Mouse (Mus musculus): ENCODE results near the gene Dok1. TPM values are rescaled to one million over a fixed set of nuclear protein-coding genes. Genes with fewer than 3 reads are reported as not detected.
A peak's percentile ranks its signal among the peaks of the same experiment; 100 is the strongest.

The Dok1 gene
- polyA plus RNA-seq, 1 experiment from 2014 or later = 16.7 TPM

DNA sequence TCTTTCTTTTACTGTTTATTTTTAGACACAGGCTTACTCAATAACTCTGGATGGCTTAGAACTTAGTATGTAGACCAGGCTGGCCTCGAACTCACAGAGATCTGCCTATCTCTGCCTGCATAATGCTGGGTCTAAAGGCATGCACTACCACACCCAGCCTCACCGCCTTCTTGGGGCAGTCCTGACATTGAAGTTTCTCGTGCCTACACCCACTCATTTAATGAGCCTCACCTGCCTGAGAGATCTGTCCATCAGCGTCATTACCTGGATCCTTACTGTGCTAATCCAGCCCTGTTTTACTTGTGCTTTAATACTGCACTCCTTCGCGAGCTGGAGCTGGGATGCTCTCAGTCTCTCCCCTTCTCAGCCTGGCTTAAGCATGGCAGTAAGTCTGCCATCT, 21.5 kb downstream of the Dok1 start:
- H3K4me2 ChIP-seq (ENCODE audit: low read depth, low read length) = no peak overlapping the region
- no peaks in the 10 kb centered on the region for H3K36me3 ChIP-seq (ENCODE audit: control insufficient read depth, insufficient read depth, low read length)
- H3K4me3 ChIP-seq (ENCODE audit: low read length) = no peak overlapping the region
- WGBS = 76% methylated on average over 6 of the region's 6 CpGs
- no peak overlapping the region for H3K27ac ChIP-seq (ENCODE audit: low read length)
- H3K9me3 ChIP-seq (ENCODE audit: control insufficient read depth, low read length) = no peaks in the 10 kb centered on the region
- H3K9ac ChIP-seq (ENCODE audit: low read length) = no peak overlapping the region
- ATAC-seq (ENCODE audit: low read depth) = no peak
- H3K27me3 ChIP-seq (ENCODE audit: control insufficient read depth, insufficient read depth, low read depth, low read length) = no peaks in the 10 kb centered on the region; the same call in 1 of the 2 replicates
- peaks cover 5% of the 10 kb centered on the region for H3K4me1 ChIP-seq (replicated peaks; ENCODE audit: control insufficient read depth, insufficient read depth, low read length)

DNA sequence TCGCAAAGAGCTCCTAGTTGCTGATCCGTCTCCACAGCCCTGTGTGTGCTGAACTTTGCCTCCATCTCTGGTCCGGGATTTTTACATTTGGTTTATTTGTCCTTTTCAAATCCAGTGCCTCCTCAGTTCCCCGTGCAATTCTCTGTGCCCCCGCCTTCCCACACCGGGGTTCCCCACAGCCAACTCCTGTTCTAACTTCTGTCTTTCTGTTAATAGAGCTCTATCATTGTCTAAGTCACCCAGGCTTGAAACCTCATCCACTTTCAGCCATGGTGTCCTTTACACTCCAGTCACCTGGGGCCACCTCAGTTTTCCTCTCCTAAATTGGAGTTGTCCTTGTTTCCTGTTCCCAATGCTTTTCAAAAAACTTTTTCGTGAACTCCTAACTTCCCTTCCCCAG, 22.0 kb downstream of the Dok1 start:
- Histone ChIP-seq H3K4me3 (ENCODE audit: low read length) (no peak overlapping the region), H3K27me3 (ENCODE audit: control insufficient read depth, insufficient read depth, low read depth, low read length) (no peaks in the 10 kb centered on the region; the same call in 1 of the 2 replicates), H3K4me2 (ENCODE audit: low read depth, low read length) (no peak overlapping the region), H3K36me3 (ENCODE audit: control insufficient read depth, insufficient read depth, low read length) (no peaks in the 10 kb centered on the region), H3K9ac (ENCODE audit: low read length) (no peak overlapping the region), H3K27ac (ENCODE audit: low read length) (no peak overlapping the region), H3K4me1 (replicated peaks; ENCODE audit: control insufficient read depth, insufficient read depth, low read length) (peaks cover 5% of the 10 kb centered on the region), H3K9me3 (ENCODE audit: control insufficient read depth, low read length) (no peaks in the 10 kb centered on the region)
- 75% methylated on average over 7 of the region's 7 CpGs for WGBS
- ATAC-seq (ENCODE audit: low read depth) = no peak

DNA sequence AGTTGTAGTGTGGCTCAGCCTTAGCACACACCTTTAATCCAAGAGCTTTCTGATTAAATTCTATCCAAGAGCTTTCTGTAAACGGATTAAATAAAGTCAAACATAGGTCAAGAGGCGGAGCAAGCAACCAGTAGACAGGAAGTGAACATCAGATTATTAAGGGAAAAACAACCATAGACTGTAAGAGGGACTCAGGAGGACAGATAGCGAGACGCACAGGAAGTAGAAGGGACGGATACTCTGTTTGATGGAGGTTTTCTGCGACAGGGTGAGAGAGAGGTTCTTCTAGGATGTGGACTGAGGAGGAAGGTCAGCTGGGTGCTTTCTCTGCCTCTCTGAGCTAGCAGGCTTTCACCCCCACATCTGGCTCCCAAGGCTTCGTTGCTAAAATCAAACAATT, 23.3 kb downstream of the Dok1 start:
- Histone ChIP-seq H3K9ac (ENCODE audit: low read length) (no peak overlapping the region), H3K36me3 (ENCODE audit: control insufficient read depth, insufficient read depth, low read length) (no peaks in the 10 kb centered on the region), H3K4me2 (ENCODE audit: low read depth, low read length) (no peak overlapping the region), H3K4me3 (ENCODE audit: low read length) (no peak overlapping the region), H3K27ac (ENCODE audit: low read length) (no peak overlapping the region), H3K27me3 (ENCODE audit: control insufficient read depth, insufficient read depth, low read depth, low read length) (no peaks in the 10 kb centered on the region; the same call in 1 of the 2 replicates), H3K4me1 (replicated peaks; ENCODE audit: control insufficient read depth, insufficient read depth, low read length) (peaks cover 7% of the 10 kb centered on the region), H3K9me3 (ENCODE audit: control insufficient read depth, low read length) (no peaks in the 10 kb centered on the region)
- no peak for ATAC-seq (ENCODE audit: low read depth)
- WGBS = 30% methylated on average over 7 of the region's 7 CpGs

DNA sequence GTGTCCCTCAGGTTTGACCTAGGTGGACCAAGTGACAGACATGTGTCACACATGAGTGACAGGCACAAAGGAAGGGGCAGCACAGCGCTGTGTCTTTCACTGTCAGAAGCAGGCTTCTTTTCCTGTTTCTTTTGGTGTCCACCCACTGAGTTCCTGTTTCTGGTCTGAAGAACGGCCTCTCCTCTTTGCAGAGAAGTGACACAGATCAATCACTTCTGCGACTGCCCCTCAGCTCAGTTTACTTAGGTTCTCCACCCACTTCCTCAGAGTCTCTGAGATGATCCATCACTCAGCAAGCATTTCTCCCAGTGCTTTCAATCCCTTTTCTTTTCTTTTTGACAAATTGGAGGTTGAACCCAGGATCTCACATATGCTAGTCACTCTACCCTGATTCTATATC, 24.6 kb downstream of the Dok1 start:
- Histone ChIP-seq H3K9ac (ENCODE audit: low read length) (no peak overlapping the region), H3K36me3 (ENCODE audit: control insufficient read depth, insufficient read depth, low read length) (no peaks in the 10 kb centered on the region), H3K4me1 (replicated peaks; ENCODE audit: control insufficient read depth, insufficient read depth, low read length) (peaks cover 10% of the 10 kb centered on the region; the same call in 1 of the 2 replicates), H3K4me3 (ENCODE audit: low read length) (no peak overlapping the region), H3K9me3 (ENCODE audit: control insufficient read depth, low read length) (no peaks in the 10 kb centered on the region), H3K4me2 (ENCODE audit: low read depth, low read length) (no peak overlapping the region), H3K27me3 (ENCODE audit: control insufficient read depth, insufficient read depth, low read depth, low read length) (no peaks in the 10 kb centered on the region), H3K27ac (ENCODE audit: low read length) (no peak overlapping the region)
- ATAC-seq (ENCODE audit: low read depth) = peak; percentile 59; the same call in 1 of the 2 replicates
- WGBS = 31% methylated on average over 3 of the region's 3 CpGs

DNA sequence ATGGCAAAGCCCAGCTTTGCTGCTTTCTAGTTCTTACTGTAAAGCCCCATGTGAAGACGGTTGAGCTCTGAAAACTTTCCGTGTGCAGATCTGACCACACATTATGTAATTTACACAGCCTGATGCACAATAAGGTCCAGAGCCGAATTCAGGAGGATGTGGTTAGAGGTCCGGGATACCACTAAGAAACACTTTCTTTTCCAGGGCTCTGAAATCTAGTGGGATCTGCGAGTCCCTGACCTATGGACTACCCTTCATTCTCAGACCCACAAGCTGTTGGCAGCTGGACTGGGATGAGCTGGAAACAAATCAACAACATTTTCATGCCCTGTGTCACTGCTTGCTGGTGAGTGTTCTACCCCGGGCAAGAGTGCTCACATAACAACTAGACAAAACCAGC, 27.2 kb downstream of the Dok1 start:
- WGBS = 82% methylated on average over 6 of the region's 6 CpGs
- H3K9me3 ChIP-seq (ENCODE audit: control insufficient read depth, low read length) = no peaks in the 10 kb centered on the region
- no peak overlapping the region for H3K4me3 ChIP-seq (ENCODE audit: low read length)
- H3K4me1 ChIP-seq (replicated peaks; ENCODE audit: control insufficient read depth, insufficient read depth, low read length) = peaks cover 10% of the 10 kb centered on the region; the same call in 1 of the 2 replicates
- no peaks in the 10 kb centered on the region for H3K36me3 ChIP-seq (ENCODE audit: control insufficient read depth, insufficient read depth, low read length)
- H3K27me3 ChIP-seq (ENCODE audit: control insufficient read depth, insufficient read depth, low read depth, low read length) = no peaks in the 10 kb centered on the region
- H3K4me2 ChIP-seq (ENCODE audit: low read depth, low read length) = no peak overlapping the region
- no peak overlapping the region for H3K27ac ChIP-seq (ENCODE audit: low read length)
- no peak overlapping the region for H3K9ac ChIP-seq (ENCODE audit: low read length)
- no peak for ATAC-seq (ENCODE audit: low read depth)

DNA sequence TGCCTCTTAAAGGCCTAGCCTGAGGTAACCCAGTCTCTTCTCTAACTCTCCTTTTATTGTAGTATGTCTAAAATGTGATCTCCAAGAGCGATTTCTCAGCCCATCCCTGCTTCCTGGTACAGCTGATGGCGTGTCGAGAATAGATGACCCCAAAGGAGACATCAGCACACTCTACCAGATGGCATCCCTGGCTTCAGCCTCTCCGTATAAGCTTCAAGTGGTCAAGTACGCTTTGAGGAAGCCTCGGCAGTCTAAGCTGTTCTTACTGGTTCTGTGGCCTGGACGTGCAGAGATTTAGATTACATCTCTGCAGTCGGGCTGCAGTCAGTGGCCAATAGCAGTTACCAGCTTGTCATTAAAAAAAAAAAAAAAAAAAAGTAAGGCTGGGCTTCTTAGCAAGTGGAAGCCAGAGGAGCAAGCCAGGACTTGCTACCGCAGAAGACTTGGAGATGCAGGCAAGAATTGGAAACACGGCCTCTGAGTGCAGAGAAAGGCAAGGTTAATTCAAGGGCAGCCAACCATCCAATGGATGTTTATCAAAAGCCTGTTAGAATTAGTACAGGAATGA, 27.7 kb downstream of the Dok1 start:
- Histone ChIP-seq H3K27me3 (ENCODE audit: control insufficient read depth, insufficient read depth, low read depth, low read length) (no peaks in the 10 kb centered on the region), H3K9ac (ENCODE audit: low read length) (no peak overlapping the region), H3K4me3 (ENCODE audit: low read length) (no peak overlapping the region), H3K4me1 (replicated peaks; ENCODE audit: control insufficient read depth, insufficient read depth, low read length) (peaks cover 10% of the 10 kb centered on the region; the same call in 1 of the 2 replicates), H3K27ac (ENCODE audit: low read length) (peak overlapping the region; percentile 2), H3K9me3 (ENCODE audit: control insufficient read depth, low read length) (no peaks in the 10 kb centered on the region), H3K4me2 (ENCODE audit: low read depth, low read length) (no peak overlapping the region), H3K36me3 (ENCODE audit: control insufficient read depth, insufficient read depth, low read length) (no peaks in the 10 kb centered on the region)
- no peak for ATAC-seq (ENCODE audit: low read depth)
- 71% methylated on average over 10 of the region's 10 CpGs for WGBS

DNA sequence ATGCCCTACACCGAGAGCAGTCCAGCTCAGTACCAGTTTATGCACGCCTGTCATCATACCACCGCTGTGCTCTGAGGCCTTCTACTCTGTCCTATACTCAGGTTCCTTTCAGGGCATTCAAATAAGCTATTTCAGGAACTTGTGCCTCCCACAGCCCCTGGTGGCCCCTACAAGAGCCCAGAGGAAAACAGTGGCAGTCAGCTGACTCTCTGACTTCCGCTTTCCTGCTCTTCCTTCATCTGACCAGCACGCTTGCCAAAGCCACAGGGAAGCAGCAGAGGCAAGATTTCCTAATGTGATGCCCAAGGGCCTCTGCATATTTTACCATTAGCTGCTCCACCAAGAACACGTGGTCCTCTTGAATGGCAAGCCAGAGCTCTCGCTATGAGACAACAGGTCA, 28.4 kb downstream of the Dok1 start:
- Histone ChIP-seq H3K9me3 (ENCODE audit: control insufficient read depth, low read length) (no peaks in the 10 kb centered on the region), H3K4me2 (ENCODE audit: low read depth, low read length) (no peak overlapping the region), H3K9ac (ENCODE audit: low read length) (no peak overlapping the region), H3K4me3 (ENCODE audit: low read length) (no peak overlapping the region), H3K36me3 (ENCODE audit: control insufficient read depth, insufficient read depth, low read length) (no peaks in the 10 kb centered on the region), H3K27me3 (ENCODE audit: control insufficient read depth, insufficient read depth, low read depth, low read length) (no peaks in the 10 kb centered on the region), H3K4me1 (replicated peaks; ENCODE audit: control insufficient read depth, insufficient read depth, low read length) (peaks cover 5% of the 10 kb centered on the region; the same call in 1 of the 2 replicates), H3K27ac (ENCODE audit: low read length) (peak overlapping the region; percentile 2)
- WGBS = 49% methylated on average over 7 of the region's 7 CpGs
- peak; percentile 48; the same call in 1 of the 2 replicates for ATAC-seq (ENCODE audit: low read depth)

DNA sequence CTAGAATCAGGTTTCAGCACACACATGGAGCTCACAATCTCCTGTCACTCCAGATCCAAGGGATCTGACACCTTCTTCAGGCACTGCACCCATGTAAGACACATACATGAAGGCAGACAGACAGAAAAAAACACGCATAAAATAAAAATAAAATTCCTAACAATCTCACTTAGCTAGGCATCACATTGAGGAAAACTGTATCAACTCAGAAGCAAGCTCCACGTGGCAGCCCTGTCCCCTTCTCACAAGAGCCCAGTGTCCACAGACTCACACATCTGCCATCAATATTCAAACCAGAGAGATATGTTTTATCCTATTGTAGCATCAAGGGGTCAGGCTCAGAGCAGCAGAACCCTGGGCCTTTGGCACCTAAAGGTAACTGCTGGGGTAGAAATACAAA, 29.0 kb downstream of the Dok1 start:
- Histone ChIP-seq H3K9me3 (ENCODE audit: control insufficient read depth, low read length) (no peaks in the 10 kb centered on the region), H3K27me3 (ENCODE audit: control insufficient read depth, insufficient read depth, low read depth, low read length) (no peaks in the 10 kb centered on the region), H3K4me3 (ENCODE audit: low read length) (no peak overlapping the region), H3K4me1 (replicated peaks; ENCODE audit: control insufficient read depth, insufficient read depth, low read length) (peaks cover 5% of the 10 kb centered on the region; the same call in 1 of the 2 replicates), H3K4me2 (ENCODE audit: low read depth, low read length) (no peak overlapping the region), H3K9ac (ENCODE audit: low read length) (no peak overlapping the region), H3K36me3 (ENCODE audit: control insufficient read depth, insufficient read depth, low read length) (no peaks in the 10 kb centered on the region), H3K27ac (ENCODE audit: low read length) (peak overlapping the region; percentile 2; the same call in 1 of the 2 replicates)
- no peak for ATAC-seq (ENCODE audit: low read depth)
- WGBS = 70% methylated on average over 2 of the region's 2 CpGs

DNA sequence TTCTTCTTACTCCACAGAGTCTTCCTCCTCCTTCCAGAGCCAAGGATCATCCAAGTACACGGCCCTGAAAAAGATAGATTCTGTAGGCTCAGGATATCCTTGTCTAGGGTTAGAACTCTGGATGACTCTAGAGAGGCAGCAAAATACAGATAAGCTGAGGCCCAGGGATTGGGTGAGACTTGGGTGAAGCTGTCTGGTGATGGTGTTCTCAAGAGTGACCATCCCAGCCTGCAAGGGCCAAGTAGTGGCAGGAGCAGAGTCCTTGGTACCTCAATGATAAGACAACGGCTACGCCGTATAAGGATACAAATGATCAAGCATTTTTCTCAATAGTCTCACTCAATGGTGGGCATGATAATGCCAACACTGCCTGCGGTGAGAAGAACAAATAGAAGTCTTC, 29.4 kb downstream of the Dok1 start:
- WGBS = 72% methylated on average over 5 of the region's 5 CpGs
- Histone ChIP-seq H3K9me3 (ENCODE audit: control insufficient read depth, low read length) (no peaks in the 10 kb centered on the region), H3K27ac (ENCODE audit: low read length) (no peak overlapping the region), H3K27me3 (ENCODE audit: control insufficient read depth, insufficient read depth, low read depth, low read length) (no peaks in the 10 kb centered on the region), H3K4me2 (ENCODE audit: low read depth, low read length) (no peak overlapping the region), H3K4me3 (ENCODE audit: low read length) (no peak overlapping the region), H3K4me1 (replicated peaks; ENCODE audit: control insufficient read depth, insufficient read depth, low read length) (peaks cover 5% of the 10 kb centered on the region; the same call in 1 of the 2 replicates), H3K9ac (ENCODE audit: low read length) (no peak overlapping the region), H3K36me3 (ENCODE audit: control insufficient read depth, insufficient read depth, low read length) (no peaks in the 10 kb centered on the region)
- no peak for ATAC-seq (ENCODE audit: low read depth)
